Mouse (Mus musculus) stomach, postnatal 0 days (tissue): ENCODE results near the gene Ptov1.

Source experiments
- CTCF ChIP-seq: IDR thresholded peaks from 2 replicates; pipeline ENCODE4 v1.5.1; 2016; ENCODE audit warnings: antibody characterized with exemption, low read depth, mild to moderate bottlenecking, moderate library complexity
- EP300 ChIP-seq: optimal IDR thresholded peaks from 2 replicates; pipeline ENCODE3; 2016; ENCODE audit warnings: antibody characterized with exemption

DNA sequence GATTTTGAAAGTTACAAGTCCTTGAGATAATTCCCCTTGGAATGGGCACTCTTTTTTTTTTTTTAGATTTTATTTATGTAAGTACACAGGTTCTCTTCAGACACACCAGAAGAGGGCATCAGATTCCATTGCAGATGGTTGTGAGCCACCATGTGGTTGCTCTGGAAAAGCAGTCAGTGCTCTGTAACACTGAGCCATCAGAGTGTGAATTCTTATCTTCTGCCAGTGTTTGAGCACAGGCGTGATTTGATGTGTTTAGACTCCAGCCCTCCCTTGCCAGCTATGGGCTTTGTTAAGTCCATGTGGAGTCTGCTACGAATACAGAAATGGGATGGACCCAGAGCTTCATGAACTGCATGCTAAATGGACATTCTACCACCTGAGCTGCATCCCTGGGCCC, 51.4 kb downstream of the Ptov1 start:
- TF ChIP-seq CTCF (peak; percentile 65), EP300 (no peak)
